Mouse (Mus musculus) G1E (cell line): ENCODE measurements around the gene Rai14.

Experiments
- CTCF ChIP-seq: IDR thresholded peaks from 2 replicates; pipeline ENCODE4 v1.5.1; 2012; ENCODE audit warnings: low read depth, low read length, inconsistent platforms, mixed read lengths
- TAL1 ChIP-seq: conservative IDR thresholded peaks from 2 replicates; pipeline ENCODE4 v1.6.1; 2012; ENCODE audit warnings: low read depth, low read length, inconsistent platforms, mixed read lengths

DNA sequence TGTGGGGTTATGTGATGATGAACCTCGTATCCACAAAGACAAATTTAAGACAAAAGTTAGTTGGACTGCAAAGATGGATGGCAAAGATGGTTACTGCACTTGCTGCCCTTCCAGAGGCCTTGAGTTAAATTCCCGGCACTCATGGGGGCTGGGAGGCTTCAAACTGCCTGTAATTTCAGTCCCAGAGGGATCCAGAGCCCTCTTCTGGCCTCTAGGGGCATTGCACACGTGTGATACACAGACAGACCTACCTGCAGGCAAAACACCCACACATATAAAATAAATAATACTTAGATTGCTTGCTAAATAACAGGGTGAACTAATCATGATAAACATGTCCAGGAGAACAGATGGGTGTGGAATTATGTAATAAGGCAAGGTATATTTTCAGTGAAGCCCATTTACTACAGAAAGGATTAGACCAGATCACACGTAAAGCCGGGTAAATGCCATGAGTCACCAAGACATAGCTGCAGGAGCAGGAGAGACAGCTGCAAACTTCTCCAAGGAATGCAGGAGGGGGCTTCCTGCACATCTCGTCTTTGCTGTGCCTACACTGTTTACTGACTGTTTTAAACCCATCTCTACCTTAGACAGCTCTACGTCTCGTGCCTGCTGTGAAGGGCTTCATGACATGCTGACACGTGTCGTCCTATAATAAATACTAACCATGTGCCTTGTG is 5.7 kb downstream of the Rai14 start:
- TF ChIP-seq CTCF (peak; percentile 8; the same call in 1 of the 2 replicates), TAL1 (no peak)
